In the genomic region with DNA sequence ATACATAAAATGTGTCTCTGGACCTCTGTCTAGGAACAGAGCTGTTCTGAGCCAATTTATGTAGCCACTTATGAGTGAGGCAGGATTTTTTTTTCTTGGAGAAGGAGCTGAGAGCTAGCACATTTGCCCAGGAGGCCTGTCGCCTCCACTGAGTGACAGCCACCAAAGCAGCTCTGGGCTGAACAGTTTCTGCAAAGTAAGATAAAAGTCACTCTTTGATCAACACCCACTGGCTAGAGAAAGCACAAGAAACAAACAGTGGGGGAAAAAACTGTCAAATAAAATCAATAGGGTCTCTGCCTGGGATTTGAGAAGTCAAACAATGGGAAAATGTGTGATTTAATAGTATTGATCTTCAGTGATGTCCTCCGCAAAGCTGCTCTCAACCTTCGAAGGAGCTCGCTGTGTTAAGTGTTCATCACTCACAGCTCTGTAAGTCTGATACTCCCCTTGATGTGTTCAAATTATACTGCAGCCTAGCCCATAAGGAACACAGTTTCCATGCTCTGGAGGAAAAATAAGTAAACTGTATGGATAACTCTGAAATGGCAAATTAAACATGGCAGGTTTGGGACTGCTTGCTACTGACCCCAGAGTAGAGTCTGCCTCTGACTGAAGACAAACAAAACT, we compare ENCODE assay signal across 16 mouse cellular contexts.
DNase-seq lines count a peak whose midpoint lies in the region; ATAC-seq and TF ChIP-seq lines count a peak whose summit lies in the region.
"Had no signal": no experiment of that assay in that cellular context is flagged by ENCODE, and none has a peak within 500 bp of the region (broad histone marks: within the 10 kb centered on the region; RNA-seq: fewer than 3 reads in every experiment).

No protein-coding gene starts in this region.

- H3K4me3 ChIP-seq in heart, embryonic 10.5 days, result no peak overlapping the region
- H3K4me3 ChIP-seq in midbrain, embryonic 11.5 days (ENCODE audit: low read depth, low read length), result no peak overlapping the region
- H3K4me3 ChIP-seq in midbrain, embryonic 10.5 days, result no peak overlapping the region
- H3K4me3 ChIP-seq in midbrain, embryonic 13.5 days (replicated peaks), result no peak overlapping the region
- H3K4me3 ChIP-seq in midbrain, postnatal 0 days (ENCODE audit: low read depth, low read length), result no peak overlapping the region
- H3K4me3 ChIP-seq in kidney, embryonic 15.5 days (replicated peaks), result no peak overlapping the region
- H3K4me3 ChIP-seq: embryonic facial prominence, embryonic 10.5 days; heart, embryonic 13.5 days had no signal

- no peak overlapping the region for H3K9ac ChIP-seq in midbrain, embryonic 11.5 days (ENCODE audit: low read length)
- no peak overlapping the region for H3K9ac ChIP-seq in midbrain, embryonic 13.5 days (replicated peaks)
- H3K9ac ChIP-seq in midbrain, postnatal 0 days (replicated peaks; ENCODE audit: low read length, poor library complexity, severe bottlenecking), result no peak overlapping the region
- H3K9ac ChIP-seq in kidney, embryonic 15.5 days, result no peak overlapping the region
- H3K9ac ChIP-seq: forebrain, postnatal 0 days; heart, embryonic 13.5 days had no signal

- 55% methylated on average over 4 of the region's 4 CpGs for WGBS in heart, embryonic 10.5 days
- 72% methylated on average over 4 of the region's 4 CpGs for WGBS in midbrain, embryonic 11.5 days
- 74% methylated on average over 4 of the region's 4 CpGs for whole genome bisulfite sequencing in midbrain, embryonic 10.5 days
- 52% methylated on average over 4 of the region's 4 CpGs for WGBS in midbrain, embryonic 13.5 days
- WGBS in midbrain, postnatal 0 days, result 35% methylated on average over 4 of the region's 4 CpGs
- 77% methylated on average over 4 of the region's 4 CpGs for WGBS in kidney, embryonic 15.5 days

- H3K27me3 ChIP-seq in heart, embryonic 10.5 days (ENCODE audit: insufficient read depth, poor library complexity, severe bottlenecking), result no peaks in the 10 kb centered on the region
- no peaks in the 10 kb centered on the region for H3K27me3 ChIP-seq in midbrain, embryonic 11.5 days (ENCODE audit: control insufficient read depth, insufficient read depth, low read length)
- H3K27me3 ChIP-seq in midbrain, embryonic 10.5 days (ENCODE audit: low read depth, poor library complexity, severe bottlenecking), result no peaks in the 10 kb centered on the region
- no peaks in the 10 kb centered on the region for H3K27me3 ChIP-seq in midbrain, embryonic 13.5 days
- H3K27me3 ChIP-seq in midbrain, postnatal 0 days (ENCODE audit: insufficient read depth, low read length), result no peaks in the 10 kb centered on the region
- no peaks in the 10 kb centered on the region for H3K27me3 ChIP-seq in kidney, embryonic 15.5 days
- H3K27me3 ChIP-seq: heart, embryonic 13.5 days had no signal

- peak overlapping the region; percentile 17; the same call in 1 of the 2 replicates for H3K27ac ChIP-seq in heart, embryonic 10.5 days
- H3K27ac ChIP-seq in midbrain, embryonic 11.5 days (ENCODE audit: low read depth, low read length), result no peak overlapping the region
- no peak overlapping the region for H3K27ac ChIP-seq in midbrain, embryonic 10.5 days (replicated peaks)
- H3K27ac ChIP-seq in midbrain, embryonic 13.5 days, result no peak overlapping the region
- H3K27ac ChIP-seq in midbrain, postnatal 0 days (ENCODE audit: low read depth, low read length), result no peak overlapping the region
- H3K27ac ChIP-seq in kidney, embryonic 15.5 days, result no peak overlapping the region
- H3K27ac ChIP-seq: embryonic facial prominence, embryonic 10.5 days; heart, embryonic 13.5 days had no signal

- H3K36me3 ChIP-seq in heart, embryonic 10.5 days, result no peaks in the 10 kb centered on the region
- no peaks in the 10 kb centered on the region for H3K36me3 ChIP-seq in midbrain, embryonic 11.5 days (ENCODE audit: control insufficient read depth, insufficient read depth, low read length)
- no peaks in the 10 kb centered on the region for H3K36me3 ChIP-seq in midbrain, embryonic 10.5 days
- no peaks in the 10 kb centered on the region for H3K36me3 ChIP-seq in midbrain, embryonic 13.5 days
- H3K36me3 ChIP-seq in midbrain, postnatal 0 days (ENCODE audit: insufficient read depth, low read length), result no peaks in the 10 kb centered on the region
- H3K36me3 ChIP-seq in kidney, embryonic 15.5 days, result no peaks in the 10 kb centered on the region
- H3K36me3 ChIP-seq: embryonic facial prominence, embryonic 10.5 days; heart, embryonic 13.5 days had no signal

- intact Hi-C loops in heart, postnatal 36 days (cut with DNase I), result no loop called here

- no peak for DNase-seq in heart, embryonic 10.5 days (ENCODE audit: low spot score)
- DNase-seq in heart, postnatal 36 days, result no peak
- DNase-seq in midbrain, embryonic 11.5 days (ENCODE audit: low spot score, missing footprints), result no peak
- DNase-seq in midbrain, embryonic 10.5 days (ENCODE audit: low spot score), result no peak
- DNase-seq in midbrain, postnatal 0 days (ENCODE audit: low spot score), result no peak
- DNase-seq in MN1 (ENCODE audit: low spot score), result no peak
- DNase-seq: adrenal gland, postnatal 10 days; cerebellum, adult 2 months; cerebellum, postnatal 10 days; forebrain, postnatal 0 days; gastrocnemius, postnatal 14 days had no signal

- peaks cover 14% of the 10 kb centered on the region for H3K4me1 ChIP-seq in heart, embryonic 10.5 days
- H3K4me1 ChIP-seq in midbrain, embryonic 11.5 days (ENCODE audit: control insufficient read depth, insufficient read depth, low read length), result no peaks in the 10 kb centered on the region
- H3K4me1 ChIP-seq in midbrain, embryonic 10.5 days, result 0 out of 2 replicates have a peak, but pooled peaks cover 3% of the 10 kb centered on the region
- H3K4me1 ChIP-seq in midbrain, embryonic 13.5 days (replicated peaks), result peaks cover 6% of the 10 kb centered on the region; the same call in 1 of the 2 replicates
- no peaks in the 10 kb centered on the region for H3K4me1 ChIP-seq in midbrain, postnatal 0 days (ENCODE audit: insufficient read depth, low read length)
- H3K4me1 ChIP-seq in kidney, embryonic 15.5 days, result peaks cover 7% of the 10 kb centered on the region; the same call in 1 of the 2 replicates

- TF ChIP-seq CTCF in midbrain, postnatal 0 days (IDR thresholded peaks at IDR 0.05), result no peak

- no peaks in the 10 kb centered on the region for H3K9me3 ChIP-seq in heart, embryonic 10.5 days
- no peaks in the 10 kb centered on the region for H3K9me3 ChIP-seq in midbrain, embryonic 11.5 days (ENCODE audit: control insufficient read depth, low read length)
- no peaks in the 10 kb centered on the region for H3K9me3 ChIP-seq in midbrain, embryonic 10.5 days (replicated peaks)
- no peaks in the 10 kb centered on the region for H3K9me3 ChIP-seq in midbrain, embryonic 13.5 days
- H3K9me3 ChIP-seq in midbrain, postnatal 0 days (ENCODE audit: low read length), result no peaks in the 10 kb centered on the region
- no peaks in the 10 kb centered on the region for H3K9me3 ChIP-seq in kidney, embryonic 15.5 days (replicated peaks)
- H3K9me3 ChIP-seq: embryonic facial prominence, embryonic 10.5 days; heart, embryonic 13.5 days had no signal

- ATAC-seq in midbrain, embryonic 11.5 days (ENCODE audit: low FRiP score), result peak; percentile 55; the same call in 1 of the 2 replicates
- ATAC-seq in midbrain, embryonic 13.5 days, result peak; percentile 83
- ATAC-seq in midbrain, postnatal 0 days (ENCODE audit: low FRiP score), result 0 out of 2 replicates have a peak, but pooled peaks have one; percentile 58
- ATAC-seq in kidney, embryonic 15.5 days (replicated peaks; ENCODE audit: low FRiP score), result no peak
- ATAC-seq: forebrain, postnatal 0 days; intestine, embryonic 16.5 days had no signal

- no peak overlapping the region for H3K4me2 ChIP-seq in midbrain, embryonic 11.5 days
- no peak overlapping the region for H3K4me2 ChIP-seq in midbrain, embryonic 13.5 days (replicated peaks)
- no peak overlapping the region for H3K4me2 ChIP-seq in midbrain, postnatal 0 days (ENCODE audit: low read depth, low read length, poor library complexity, severe bottlenecking)
- H3K4me2 ChIP-seq in kidney, embryonic 15.5 days, result no peak overlapping the region
- H3K4me2 ChIP-seq: heart, embryonic 13.5 days had no signal
